Comparison of ENCODE assay signal across 20 mouse cellular contexts in the genomic region with DNA sequence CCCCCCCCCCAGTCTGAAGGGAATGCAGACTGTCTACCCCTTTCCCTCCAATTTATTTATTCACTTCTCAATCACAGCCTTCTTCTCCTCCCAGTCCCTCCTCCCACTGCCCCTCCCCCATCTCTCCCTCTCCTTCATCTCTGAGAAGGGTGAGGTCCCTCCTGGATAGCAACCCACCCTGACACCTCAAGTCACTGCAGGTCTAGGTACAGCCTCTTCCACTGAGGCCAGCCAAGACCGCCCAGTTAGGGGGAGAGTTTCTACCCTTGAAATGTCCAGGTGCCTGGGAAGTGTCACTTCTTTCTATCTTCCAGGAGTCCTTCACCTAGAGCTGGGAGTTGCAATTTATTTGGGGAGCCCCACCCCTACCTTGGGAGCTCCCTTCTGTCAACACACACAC. TPM values are rescaled to one million over a fixed set of nuclear protein-coding genes. Genes with fewer than 3 reads are reported as not detected.
"Had no signal": no experiment of that assay in that cellular context is flagged by ENCODE, and none has a peak within 500 bp of the region (broad histone marks: within the 10 kb centered on the region; RNA-seq: fewer than 3 reads in every experiment).

No protein-coding gene starts in this region.

- DNase-seq: lung, adult 2 months; lung, postnatal 14 days; lung, postnatal 36 days; right cerebral cortex, postnatal 14 days; thymus, adult 2 months; thymus, postnatal 25 days; thymus, postnatal 4 days had no signal

- H3K9me3 ChIP-seq: lung, embryonic 15.5 days; megakaryocyte, embryonic 14.5 days; midbrain, embryonic 13.5 days; midbrain, embryonic 15.5 days; neural tube, embryonic 12.5 days; stomach, embryonic 15.5 days had no signal

- H3K4me3 ChIP-seq: lung, embryonic 15.5 days; megakaryocyte, embryonic 14.5 days; neural tube, embryonic 12.5 days; stomach, embryonic 15.5 days had no signal

- ATAC-seq: lung, postnatal 0 days; midbrain, embryonic 13.5 days; midbrain, embryonic 15.5 days had no signal

- H3K27ac ChIP-seq: lung, embryonic 15.5 days; macrophage; midbrain, embryonic 13.5 days; midbrain, embryonic 15.5 days; neural tube, embryonic 12.5 days; stomach, embryonic 15.5 days; stomach, postnatal 0 days had no signal

- H3K9ac ChIP-seq: lung, embryonic 15.5 days; midbrain, embryonic 13.5 days; midbrain, embryonic 15.5 days; neural tube, embryonic 12.5 days; stomach, embryonic 15.5 days had no signal

- H3K36me3 ChIP-seq: lung, embryonic 15.5 days; midbrain, embryonic 13.5 days; midbrain, embryonic 15.5 days; neural tube, embryonic 12.5 days; stomach, embryonic 15.5 days had no signal

- H3K4me2 ChIP-seq: lung, embryonic 15.5 days; midbrain, embryonic 11.5 days; stomach, embryonic 15.5 days had no signal

RNA-seq across cellular contexts. Expression of a gene that starts 2.5 kb away (rescaled TPM):
- total RNA-seq: megakaryocyte progenitor cell, adult 5-6 weeks; monocyte, adult 5-6 weeks; neutrophil, adult 5-6 weeks had no signal
- polyA plus RNA-seq: macrophage had no signal
